Mouse (Mus musculus): ENCODE data around the gene Ttc28. TPM values are rescaled to one million over a fixed set of nuclear protein-coding genes. Genes with fewer than 3 reads are reported as not detected.

Ttc28 gene
- total RNA-seq, 2 experiments from 2014 or later: 13.5 to 15.3 TPM

Small RNAs within 50 kb of the gene (microRNA-seq; reads per million reads assigned to microRNA genes)
- 8.7 to 13.5 reads per million in 2 experiments for gene Mir701 (ENCODE audit: borderline number of aligned reads in 2 of 2)

Other genes starting within 250 kb of the Ttc28 start
- gene Noc4l, start 226.4 kb upstream of the Ttc28 start, total RNA-seq (2021): 10 to 100 TPM; 12.8 to 13.5 TPM
- gene Ddx51, start 226.4 kb upstream of the Ttc28 start, total RNA-seq (2021): 10 to 100 TPM in 1 of 2 experiments, 1 to 10 TPM in 1; 8.2 to 12.0 TPM
- gene Ep400, start 109.1 kb upstream of the Ttc28 start, total RNA-seq (2021): 10 to 100 TPM; 30.0 to 38.4 TPM
- 10 to 100 TPM; 18.8 to 21.9 TPM for gene Pus1, start 99.1 kb upstream of the Ttc28 start, total RNA-seq (2021)
- 10 to 100 TPM; 85.6 to 94.0 TPM for gene Ulk1, start 69.7 kb upstream of the Ttc28 start, total RNA-seq (2021)
- gene Hscb, start 40.0 kb upstream of the Ttc28 start, total RNA-seq (2021): 10 to 100 TPM; 18.2 to 20.7 TPM
- 1 to 10 TPM; 3.3 to 3.4 TPM for gene Chek2, start 39.8 kb upstream of the Ttc28 start, total RNA-seq (2021)

Data from heart, postnatal 36 days (tissue).